Mouse (Mus musculus) liver, adult 2 months (tissue): ENCODE results near the gene Srm.

Source experiments
- CTCF ChIP-seq: fragments of 200-500 bp; IDR thresholded peaks from 2 replicates; pipeline ENCODE4 v1.5.1; 2011; ENCODE audit warnings: low read depth, low read length, control low read depth
- POLR2A ChIP-seq: fragments of 200-500 bp; IDR thresholded peaks from 2 replicates; pipeline ENCODE4 v1.6.1; 2011; ENCODE audit warnings: low read length, control low read depth; ENCODE audit not compliant: insufficient read depth; ENCODE audit errors: extremely low read depth

DNA sequence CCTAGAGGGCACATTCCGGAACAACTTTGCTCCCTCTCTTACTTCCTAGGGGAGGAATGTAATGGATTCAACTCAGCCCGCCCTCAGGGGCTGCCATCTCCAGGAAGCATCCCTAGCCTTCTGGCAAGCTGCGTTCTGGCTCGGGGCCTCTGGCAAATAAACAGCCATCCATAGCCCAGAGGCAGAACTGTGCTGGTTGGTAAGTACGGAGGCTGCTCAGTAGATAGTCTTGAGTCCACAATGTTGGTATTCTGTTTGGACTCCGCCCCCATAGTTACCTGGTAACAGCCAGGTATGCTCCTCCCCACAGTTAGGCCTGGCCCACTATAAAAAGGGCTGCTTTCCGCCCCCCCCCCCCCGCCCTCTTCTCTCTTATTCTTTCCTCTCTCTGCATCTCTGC lies 1.7 kb upstream of the Srm start:
- TF ChIP-seq CTCF (no peak), POLR2A (no peak)
